Mouse (Mus musculus) ES-E14 (cell line): Measurements from ENCODE around the gene Psma6. TPM values are rescaled to one million over a fixed set of nuclear protein-coding genes. Genes with fewer than 3 reads are reported as not detected.

Experiments used
- DNase-seq: peaks from one replicate; pipeline ENCODE4 v3.0.0-alpha.2; 2013; ENCODE audit warnings: low read depth, low spot score
- H3K27ac ChIP-seq: 2 replicates; pipeline ENCODE4 v1.5.1; 2012; ENCODE audit warnings: low read depth, mild to moderate bottlenecking, low read length, moderate library complexity, mixed read lengths; ENCODE audit not compliant: poor library complexity, insufficient read depth, severe bottlenecking
- H3K36me3 ChIP-seq: 2 replicates; pipeline ENCODE4 v1.6.1; 2012; ENCODE audit warnings: mild to moderate bottlenecking, low read length, moderate library complexity, mixed read lengths; ENCODE audit not compliant: control insufficient read depth, poor library complexity, insufficient read depth, severe bottlenecking
- H3K4me1 ChIP-seq, 2 experiments: fragments of 150-350 bp in 1 of 2; sonication (generic) in 1 of 2; 2 replicates each; pipeline ENCODE4 v1.6.1; 2012; ENCODE audit warnings: low read length in 2 of 2, mild to moderate bottlenecking in 1 of 2, mixed read lengths in 1 of 2; ENCODE audit not compliant: control insufficient read depth in 2 of 2, insufficient read depth in 2 of 2, poor library complexity in 1 of 2
- H3K4me3 ChIP-seq, 2 experiments: fragments of 150-350 bp in 1 of 2; sonication (generic) in 1 of 2; 2 replicates each; pipeline ENCODE4 v1.5.1; 2012; ENCODE audit warnings: low read length in 2 of 2, low read depth in 1 of 2, mild to moderate bottlenecking in 1 of 2, mixed read lengths in 1 of 2; ENCODE audit not compliant: insufficient read depth in 1 of 2, poor library complexity in 1 of 2, severe bottlenecking in 1 of 2
- H3K9ac ChIP-seq: 2 replicates; pipeline ENCODE4 v1.6.1; 2012; ENCODE audit warnings: low read depth, mild to moderate bottlenecking, low read length, mixed read lengths; ENCODE audit not compliant: poor library complexity, insufficient read depth, severe bottlenecking
- H3K9me3 ChIP-seq: fragments of 150-350 bp; sonication (generic); 2 replicates; pipeline ENCODE4 v1.6.1; 2012; ENCODE audit warnings: low read depth, mild to moderate bottlenecking, low read length; ENCODE audit not compliant: control insufficient read depth, insufficient read depth
- CHD2 ChIP-seq: IDR thresholded peaks from 2 replicates; pipeline ENCODE4 v1.6.1; 2014; ENCODE audit warnings: mild to moderate bottlenecking, low read depth, low read length, inconsistent platforms
- HCFC1 ChIP-seq: IDR thresholded peaks from 2 replicates; pipeline ENCODE4 v1.6.1; 2012; ENCODE audit warnings: low read length, inconsistent platforms, borderline replicate concordance; ENCODE audit not compliant: insufficient read depth
- MAFK ChIP-seq: IDR thresholded peaks from 2 replicates; pipeline ENCODE4 v1.6.1; 2014; ENCODE audit warnings: mild to moderate bottlenecking, low read depth, low read length, inconsistent platforms; ENCODE audit not compliant: insufficient read depth
- ZC3H11A ChIP-seq: IDR thresholded peaks from 2 replicates; pipeline ENCODE4 v1.6.1; 2012; ENCODE audit warnings: low read depth, mild to moderate bottlenecking, inconsistent platforms, low read length, borderline replicate concordance
- ZNF384 ChIP-seq: IDR thresholded peaks from 2 replicates; pipeline ENCODE4 v1.6.1; 2012; ENCODE audit warnings: low read depth, low read length, inconsistent platforms
- in situ Hi-C, 2 experiments: fragments of 600-800 bp; cut with MboI; formaldehyde crosslinking; loops; one replicate each; pipeline ENCODE4 v1.15.1; 2025; ENCODE audit warnings: low sequenced_read_pairs in 2 of 2, inconsistent platforms in 1 of 2; ENCODE audit not compliant: unreplicated experiment in 2 of 2
- total RNA-seq: library from RNA; depleted of rRNA; stranded (reverse); fragments of 300-350 nt; gene quantifications from 2 replicates; pipeline ENCODE4 v1.2.3, GENCODE M21; 2012

Gene Psma6
- total RNA-seq, 1 experiment, result 215 TPM

GRCm38 (mm10) chr12:55460900-55461299 is 76.9 kb downstream of the Psma6 start:
- no peak for DNase-seq
- Histone ChIP-seq H3K4me1 (peaks cover 5 to 22% of the 10 kb centered on the region in 2 experiments), H3K36me3 (no peaks in the 10 kb centered on the region; the same call in 1 of the 2 replicates), H3K9ac (no peak overlapping the region), H3K4me3 (no peak overlapping the region), H3K27ac (no peak overlapping the region), H3K9me3 (no peaks in the 10 kb centered on the region)
- TF ChIP-seq CHD2 (no peak), HCFC1 (no peak), ZNF384 (no peak), ZC3H11A (no peak), MAFK (no peak)
- in situ Hi-C loops, result no loop called here

- Histone ChIP-seq H3K27ac (no peak overlapping the region), H3K9me3 (no peaks in the 10 kb centered on the region), H3K4me3 (no peak overlapping the region), H3K4me1 (peaks cover 0 to 15% of the 10 kb centered on the region in 2 experiments; a peak in 2 of 4 replicates), H3K9ac (no peak overlapping the region), H3K36me3 (no peaks in the 10 kb centered on the region; the same call in 1 of the 2 replicates)
- TF ChIP-seq HCFC1 (no peak), ZC3H11A (no peak), CHD2 (no peak), MAFK (no peak), ZNF384 (no peak)
- no peak for DNase-seq
- in situ Hi-C loops, result no loop called here
These were observed 77.7 kb downstream of the Psma6 start for GRCm38 (mm10) chr12:55461767-55462166.

GRCm38 (mm10) chr12:55462456-55462855 is 78.4 kb downstream of the Psma6 start:
- in situ Hi-C loops, result no loop called here
- Histone ChIP-seq H3K4me3 (no peak overlapping the region), H3K9me3 (no peaks in the 10 kb centered on the region), H3K36me3 (no peaks in the 10 kb centered on the region; the same call in 1 of the 2 replicates), H3K4me1 (peaks cover 0 to 16% of the 10 kb centered on the region in 2 experiments; a peak in 3 of 4 replicates), H3K27ac (no peak overlapping the region), H3K9ac (no peak overlapping the region)
- DNase-seq, result no peak
- TF ChIP-seq ZC3H11A (no peak), HCFC1 (no peak), ZNF384 (no peak), MAFK (no peak), CHD2 (no peak)

- no peak overlapping the region for H3K9ac ChIP-seq
- in situ Hi-C loops, result no loop called here
- H3K9me3 ChIP-seq, result no peaks in the 10 kb centered on the region
- DNase-seq, result no peak
- H3K4me3 ChIP-seq, result no peak overlapping the region
- no peak overlapping the region for H3K27ac ChIP-seq
- H3K36me3 ChIP-seq, result no peaks in the 10 kb centered on the region
- TF ChIP-seq CHD2 (no peak), ZNF384 (no peak), HCFC1 (no peak), MAFK (no peak), ZC3H11A (no peak)
- peaks cover 0 to 22% of the 10 kb centered on the region in 2 experiments; a peak in 3 of 4 replicates for H3K4me1 ChIP-seq
These were observed 79.1 kb downstream of the Psma6 start for GRCm38 (mm10) chr12:55463087-55463486.
